Mouse (Mus musculus) G1E (cell line): Measurements from ENCODE around the gene Mmp25.

Source experiments
- CTCF ChIP-seq: IDR thresholded peaks from 2 replicates; pipeline ENCODE4 v1.5.1; 2012; ENCODE audit warnings: low read depth, low read length, inconsistent platforms, mixed read lengths
- GATA1 ChIP-seq: IDR thresholded peaks from 2 replicates; pipeline ENCODE4 v1.6.1; 2012; ENCODE audit warnings: borderline replicate concordance, low read length, inconsistent platforms, mixed read lengths
- GATA2 ChIP-seq: IDR thresholded peaks from 2 replicates; pipeline ENCODE4 v1.6.1; 2012; ENCODE audit warnings: low read depth, low read length, inconsistent platforms, borderline replicate concordance
- POLR2AphosphoS5 ChIP-seq: IDR thresholded peaks from 2 replicates; pipeline ENCODE4 v1.6.1; 2012; ENCODE audit warnings: low read depth, low read length, inconsistent platforms; ENCODE audit not compliant: insufficient replicate concordance
- TAL1 ChIP-seq: conservative IDR thresholded peaks from 2 replicates; pipeline ENCODE4 v1.6.1; 2012; ENCODE audit warnings: low read depth, low read length, inconsistent platforms, mixed read lengths

- TF ChIP-seq POLR2AphosphoS5 (no peak), GATA1 (no peak), CTCF (no peak), TAL1 (no peak), GATA2 (no peak)
These were observed 42.0 kb downstream of the Mmp25 start for GRCm38 (mm10) chr17:23603077-23603476.
